Mouse (Mus musculus): ENCODE measurements around the gene Npr2.
"Not testable (repeated sequence)": the region's sequence is repeated elsewhere in the genome, so short reads cannot be mapped to it uniquely, and the experiment has no call there.

Npr2 gene

GRCm38 (mm10) chr4:43631046-43631955 lies at the start of gene Npr2:
TSS of gene Npr2 (plus strand) at chr4:43631935.
- DNase-seq, result peak; percentile 73

- DNase-seq, result no peak
Observed at GRCm38 (mm10) chr4:43582241-43582640, 49.5 kb upstream of the Npr2 start.

DNA sequence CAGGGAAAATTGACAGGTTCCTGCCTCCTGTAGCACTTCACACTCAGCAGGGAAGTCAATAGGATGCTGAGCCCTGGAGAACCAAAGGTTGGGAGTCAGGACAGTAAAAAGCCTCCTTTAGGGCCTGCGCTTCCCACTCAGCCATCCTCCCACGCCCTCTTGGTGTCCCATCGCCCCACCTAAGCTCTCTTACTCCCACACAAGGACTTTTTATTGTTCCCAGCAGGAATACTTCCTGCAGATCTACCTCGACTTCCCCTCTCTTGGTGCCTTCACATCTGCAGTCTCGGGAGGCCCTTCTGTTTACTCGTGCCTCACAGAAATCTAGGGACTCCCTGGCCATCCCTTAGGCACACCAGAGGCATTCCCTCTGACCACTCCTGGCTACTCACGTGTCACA lies 48.3 kb upstream of the Npr2 start:
- DNase-seq, result no peak

GRCm38 (mm10) chr4:43584444-43585416 lies 47.0 kb upstream of the Npr2 start, which contains the start of gene Msmp:
TSS of gene Msmp (minus strand) at chr4:43584494.
- DNase-seq, result peak; percentile 68

GRCm38 (mm10) chr4:43585682-43586081 lies 46.1 kb upstream of the Npr2 start:
- DNase-seq, result no peak

DNA sequence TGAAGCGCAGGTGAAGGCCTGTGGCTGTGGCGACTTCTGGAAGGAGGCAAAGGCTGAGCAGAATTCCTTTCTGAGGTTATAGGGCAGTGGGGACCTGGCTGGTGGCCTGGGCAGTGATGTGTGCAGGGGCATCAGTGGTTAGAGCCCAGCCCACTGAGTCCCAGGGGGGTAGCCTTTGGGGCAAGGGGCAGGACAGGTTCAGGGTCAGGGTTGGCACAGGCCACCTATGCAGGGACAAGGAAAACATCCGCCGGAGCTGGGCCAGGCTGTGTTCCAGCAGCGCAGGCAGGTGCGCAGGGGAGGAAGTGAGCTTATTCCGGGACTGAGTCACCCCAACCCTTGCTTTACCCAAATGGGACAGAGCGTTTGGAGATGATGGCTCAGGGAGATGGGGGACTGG lies 45.3 kb upstream of the Npr2 start:
- peak; percentile 78 for DNase-seq

DNA sequence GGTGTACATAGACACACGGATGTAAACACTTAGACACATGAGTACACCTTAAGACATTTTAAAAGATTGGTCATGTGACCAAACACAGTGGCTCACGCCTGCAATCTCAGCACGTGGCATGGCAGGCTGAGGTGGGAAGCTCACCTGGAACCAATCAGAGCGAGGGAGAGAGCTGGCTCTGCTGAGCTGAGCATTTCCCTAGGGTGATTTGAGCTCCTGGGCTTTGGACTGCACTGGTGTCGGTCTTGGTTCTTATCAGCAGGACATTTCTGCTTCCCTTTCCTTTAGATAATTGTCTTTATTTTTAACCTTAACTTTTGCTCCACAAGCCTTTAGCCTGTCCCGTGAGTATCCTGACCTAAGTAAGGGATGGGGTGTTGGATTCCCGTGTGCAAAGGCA lies 44.1 kb upstream of the Npr2 start:
- peak; percentile 35 for DNase-seq

- no peak for DNase-seq
Observed at GRCm38 (mm10) chr4:43591543-43591942, 40.2 kb upstream of the Npr2 start.

GRCm38 (mm10) chr4:43591961-43592360 lies 39.8 kb upstream of the Npr2 start:
- no peak for DNase-seq

- no peak for DNase-seq
Observed at GRCm38 (mm10) chr4:43593453-43593852, 38.3 kb upstream of the Npr2 start.

GRCm38 (mm10) chr4:43596597-43596996 lies 35.1 kb upstream of the Npr2 start:
- DNase-seq, result not testable (repeated sequence)

- DNase-seq, result no peak
Observed at GRCm38 (mm10) chr4:43598200-43598599, 33.5 kb upstream of the Npr2 start.

GRCm38 (mm10) chr4:43598650-43599380 lies 32.9 kb upstream of the Npr2 start:
- no peak for DNase-seq

DNA sequence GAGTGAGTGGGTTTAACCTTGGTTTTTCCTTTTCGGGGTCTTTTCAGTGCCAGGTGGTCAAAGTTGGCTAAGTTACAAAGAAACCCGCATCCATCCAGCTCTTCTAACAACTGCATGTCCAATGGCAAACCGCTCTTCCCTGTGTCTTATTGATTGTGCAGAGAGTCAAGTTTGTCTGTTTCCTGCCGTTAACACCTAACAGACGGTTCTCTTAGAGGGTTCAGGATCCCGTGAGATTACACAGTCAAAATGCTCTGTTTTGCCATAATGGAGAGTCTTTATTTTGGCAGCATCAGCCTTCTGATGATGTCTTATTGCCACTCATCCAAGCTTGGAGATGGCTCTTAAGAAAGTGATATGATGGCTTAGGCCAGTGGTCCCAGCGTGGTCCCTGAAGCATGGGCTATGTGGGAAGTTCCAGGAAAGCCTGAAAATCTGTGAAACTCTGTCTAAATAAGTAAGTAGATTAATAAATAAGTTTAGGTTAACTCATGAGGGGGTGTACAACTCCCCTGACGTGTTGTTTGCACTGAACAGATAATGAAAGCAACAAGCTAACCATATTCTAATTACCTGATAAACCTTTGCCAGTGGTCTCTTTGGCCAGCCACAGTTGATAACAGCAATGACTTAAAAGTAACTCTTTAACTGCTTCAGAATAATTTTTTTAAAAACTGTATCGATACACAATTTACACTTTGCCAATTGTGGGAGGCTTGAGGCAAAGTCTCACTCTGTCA lies 31.4 kb upstream of the Npr2 start:
- no peak for DNase-seq

DNA sequence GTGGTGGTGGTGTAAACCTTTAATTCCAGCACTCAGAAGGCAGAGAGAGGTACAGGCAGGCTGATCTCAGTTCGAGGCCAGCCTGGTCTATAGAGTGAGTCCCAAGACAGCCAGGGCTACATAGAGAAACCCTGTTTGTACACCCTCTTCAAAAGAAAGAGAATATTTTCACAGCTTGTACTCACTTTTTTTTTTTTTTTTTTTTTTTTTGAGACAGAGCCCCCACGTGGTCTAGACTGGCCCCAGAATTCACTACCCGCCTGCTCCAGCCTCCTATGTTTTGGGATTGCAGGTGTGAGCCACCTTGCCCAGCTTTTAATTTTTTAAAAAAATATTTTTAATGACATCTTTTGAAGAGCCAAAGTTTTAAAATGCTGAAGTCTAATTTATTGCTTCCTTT lies 27.6 kb upstream of the Npr2 start:
- DNase-seq, result no peak

DNA sequence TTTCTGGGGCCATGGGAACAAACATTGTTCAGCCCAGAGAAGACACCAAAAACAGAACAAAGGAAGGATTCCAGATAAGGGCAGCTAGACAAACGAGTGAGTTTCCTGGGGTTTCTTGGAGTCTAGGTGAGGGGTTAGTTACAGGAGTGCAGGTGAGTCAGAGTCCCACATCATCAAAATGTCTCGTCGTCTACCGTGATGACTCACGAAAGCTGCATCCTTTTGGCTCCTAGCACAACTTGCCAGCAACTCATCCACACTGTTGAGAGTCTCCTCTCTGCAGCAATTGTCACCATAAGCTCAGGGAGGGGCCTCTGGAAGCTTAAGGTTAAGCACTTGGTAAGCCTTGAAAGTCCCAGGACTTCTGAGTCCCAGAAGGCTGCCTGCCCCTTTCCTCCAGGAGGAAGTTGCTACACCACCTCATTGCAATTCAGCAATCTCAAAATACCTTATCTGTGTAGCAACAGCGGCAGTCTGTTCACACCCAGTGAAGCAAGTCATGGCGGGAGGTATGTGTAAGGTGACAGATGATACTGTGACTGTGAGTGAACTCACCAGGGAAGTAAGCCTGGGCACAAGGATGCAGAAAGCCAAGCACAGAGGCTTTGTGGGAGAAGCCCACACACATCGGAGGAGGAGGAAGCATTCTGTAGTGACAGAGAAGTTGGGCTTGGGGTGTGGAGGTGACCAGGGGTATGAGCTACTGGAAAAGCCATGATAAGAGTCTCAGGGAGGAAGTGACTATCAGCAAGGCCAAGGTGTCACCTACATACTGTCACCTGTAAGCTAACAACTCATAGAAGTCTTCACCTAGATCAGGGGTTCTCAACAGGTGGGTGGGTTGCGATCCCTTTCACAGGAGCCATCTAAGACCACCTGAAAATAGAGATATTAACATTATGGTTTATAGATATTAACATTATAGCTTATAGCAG lies 26.7 kb upstream of the Npr2 start:
- no peak for DNase-seq

- no peak for DNase-seq
Observed at GRCm38 (mm10) chr4:43612534-43612933, 19.2 kb upstream of the Npr2 start.

- DNase-seq, result peak; percentile 41
Observed at GRCm38 (mm10) chr4:43613060-43613730, 18.5 kb upstream of the Npr2 start.

- DNase-seq, result no peak
Observed at GRCm38 (mm10) chr4:43620146-43620778, 11.5 kb upstream of the Npr2 start.
